Mouse (Mus musculus) megakaryocyte, embryonic 14.5 days (primary cell): ENCODE results near the gene Hlf. TPM values are rescaled to one million over a fixed set of nuclear protein-coding genes. Genes with fewer than 3 reads are reported as not detected.

Source experiments
- H3K27me3 ChIP-seq: replicated peaks from 2 replicates; pipeline ENCODE3; 2012; ENCODE audit warnings: inconsistent platforms
- H3K36me3 ChIP-seq: replicated peaks from 2 replicates; pipeline ENCODE3; 2012; ENCODE audit warnings: low read length, inconsistent platforms, mixed read lengths
- H3K4me1 ChIP-seq: 2 replicates; pipeline ENCODE4 v1.6.1; 2012; ENCODE audit warnings: inconsistent platforms
- H3K4me3 ChIP-seq: replicated peaks from 2 replicates; pipeline ENCODE3; 2012; ENCODE audit warnings: moderate library complexity, mild to moderate bottlenecking, inconsistent platforms
- H3K9me3 ChIP-seq: 2 replicates; pipeline ENCODE4 v1.6.1; 2012; ENCODE audit warnings: inconsistent platforms
- FLI1 ChIP-seq: IDR thresholded peaks from 2 replicates; pipeline ENCODE4 v1.6.1; 2012; ENCODE audit warnings: low read length, inconsistent platforms, mixed read lengths
- GATA1 ChIP-seq: IDR thresholded peaks from 3 replicates; pipeline ENCODE4 v1.6.1; 2012; ENCODE audit warnings: mixed read lengths, low read length, inconsistent platforms, borderline replicate concordance
- polyA plus RNA-seq: library from polyadenylated mRNA; stranded (reverse); fragments of >175 nt; gene quantifications from 2 replicates; pipeline ENCODE4 v1.2.3, GENCODE M21; 2012; ENCODE audit warnings: low replicate concordance; ENCODE audit not compliant: insufficient read depth

Hlf gene
- polyA plus RNA-seq, 1 experiment: 0.98 TPM

DNA sequence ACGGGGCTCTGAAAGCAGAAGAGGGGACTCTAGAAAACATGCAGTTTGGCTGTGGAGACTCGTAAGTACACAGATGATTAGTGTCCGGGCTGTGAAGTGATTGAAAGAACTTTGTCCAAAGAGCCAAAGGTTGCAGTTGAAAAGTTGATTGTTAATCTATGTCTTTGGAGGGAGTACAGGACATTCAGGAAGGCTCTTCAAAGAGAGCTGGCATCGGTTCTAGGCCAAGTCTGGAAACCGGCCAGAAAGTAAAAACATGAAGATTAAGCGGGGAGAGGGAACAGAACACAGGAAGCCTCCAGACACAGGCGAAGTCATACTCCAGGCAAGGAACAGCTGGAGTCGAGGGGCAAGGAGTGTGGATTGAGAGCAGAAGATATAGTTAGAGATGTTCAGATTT, 32.6 kb downstream of the Hlf start:
- H3K36me3 ChIP-seq: no peaks in the 10 kb centered on the region
- H3K4me3 ChIP-seq: no peak overlapping the region
- no peaks in the 10 kb centered on the region for H3K4me1 ChIP-seq
- H3K27me3 ChIP-seq: peaks cover 17% of the 10 kb centered on the region
- no peak for TF ChIP-seq GATA1
- TF ChIP-seq FLI1: no peak
- H3K9me3 ChIP-seq: no peaks in the 10 kb centered on the region

DNA sequence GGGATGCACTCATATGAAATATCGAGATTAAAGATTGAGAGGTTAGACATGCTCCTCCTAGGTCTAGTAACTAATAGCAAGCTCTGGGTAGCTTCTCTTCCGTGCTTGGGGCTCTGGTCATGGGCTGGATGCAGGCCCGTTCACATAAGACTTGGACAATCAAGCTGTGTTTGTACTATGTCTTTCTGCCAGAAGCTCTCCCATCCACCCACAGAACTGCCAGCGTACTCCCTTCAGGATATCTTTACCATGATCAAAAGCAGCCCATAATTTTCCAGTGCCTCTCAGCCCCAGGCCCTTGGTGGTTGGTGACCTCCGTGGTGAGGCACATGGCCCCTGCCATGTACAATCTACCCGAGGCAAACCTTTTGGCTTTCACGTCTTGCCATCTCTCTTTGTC, 33.3 kb downstream of the Hlf start:
- Histone ChIP-seq H3K9me3 (no peaks in the 10 kb centered on the region), H3K27me3 (peaks cover 19% of the 10 kb centered on the region), H3K36me3 (no peaks in the 10 kb centered on the region), H3K4me1 (no peaks in the 10 kb centered on the region), H3K4me3 (no peak overlapping the region)
- TF ChIP-seq FLI1 (no peak), GATA1 (no peak)

DNA sequence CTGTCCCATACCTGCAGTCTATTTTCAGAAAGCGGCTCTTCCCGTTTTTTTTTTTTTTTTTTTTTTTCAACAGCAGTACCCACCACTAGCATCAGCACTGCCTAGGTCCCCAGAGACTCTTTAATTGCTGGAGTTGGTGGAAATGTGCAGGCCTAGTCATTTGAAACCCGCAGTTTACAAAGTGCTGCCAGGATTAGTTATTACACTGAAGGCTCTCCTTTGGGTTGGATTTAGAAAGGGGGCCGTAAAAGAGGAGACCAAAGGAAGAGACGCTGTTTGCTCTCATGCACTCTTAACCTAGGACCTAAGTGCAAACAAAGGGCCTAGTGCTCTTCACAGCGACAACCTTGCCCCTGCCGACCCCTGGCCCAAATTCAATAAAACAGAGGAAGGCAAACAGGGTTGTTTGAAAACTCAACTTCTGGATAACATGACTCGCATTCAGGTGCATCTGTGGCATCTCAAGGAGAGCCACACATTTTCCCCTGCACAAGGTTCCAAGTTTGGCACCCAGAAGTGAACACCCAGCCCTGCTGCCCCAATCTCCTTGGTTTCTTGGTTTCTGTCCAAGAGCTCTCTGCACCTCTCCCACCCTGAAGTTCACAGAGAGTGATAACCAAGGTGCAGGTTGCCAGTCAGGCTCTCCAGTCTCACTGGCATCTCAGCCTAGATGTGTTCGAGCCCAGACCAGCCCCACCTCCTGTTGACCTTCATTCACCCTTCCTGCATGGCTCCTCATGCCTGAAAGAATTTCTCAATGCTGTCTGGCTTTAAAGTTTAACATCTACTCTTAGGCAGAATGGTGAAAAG, 34.0 kb downstream of the Hlf start:
- no peak for TF ChIP-seq GATA1
- TF ChIP-seq FLI1: no peak
- Histone ChIP-seq H3K9me3 (no peaks in the 10 kb centered on the region), H3K4me1 (no peaks in the 10 kb centered on the region), H3K27me3 (peaks cover 19% of the 10 kb centered on the region), H3K36me3 (no peaks in the 10 kb centered on the region), H3K4me3 (no peak overlapping the region)

DNA sequence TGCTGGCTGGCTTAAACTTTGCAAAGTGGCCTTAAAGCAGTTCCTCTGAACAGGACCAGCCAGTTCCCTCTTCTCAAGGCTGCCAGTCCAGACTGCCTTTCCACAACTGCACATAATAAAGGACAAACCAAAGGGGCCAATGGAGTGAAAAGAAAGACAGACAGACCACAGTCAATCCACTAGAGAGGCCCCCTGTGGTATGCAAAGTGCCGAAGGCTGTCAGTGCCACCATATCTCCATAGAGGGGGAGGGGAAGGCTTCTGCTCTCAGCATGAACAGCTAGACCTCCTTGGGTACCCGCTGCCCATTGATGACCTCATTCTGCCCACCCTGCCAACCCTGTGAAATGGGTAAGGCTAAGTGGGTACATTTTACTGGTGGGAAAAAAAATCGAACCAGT, 34.7 kb downstream of the Hlf start:
- Histone ChIP-seq H3K36me3 (no peaks in the 10 kb centered on the region), H3K4me1 (no peaks in the 10 kb centered on the region), H3K4me3 (no peak overlapping the region), H3K27me3 (peaks cover 19% of the 10 kb centered on the region), H3K9me3 (no peaks in the 10 kb centered on the region)
- TF ChIP-seq GATA1: no peak
- TF ChIP-seq FLI1: no peak

DNA sequence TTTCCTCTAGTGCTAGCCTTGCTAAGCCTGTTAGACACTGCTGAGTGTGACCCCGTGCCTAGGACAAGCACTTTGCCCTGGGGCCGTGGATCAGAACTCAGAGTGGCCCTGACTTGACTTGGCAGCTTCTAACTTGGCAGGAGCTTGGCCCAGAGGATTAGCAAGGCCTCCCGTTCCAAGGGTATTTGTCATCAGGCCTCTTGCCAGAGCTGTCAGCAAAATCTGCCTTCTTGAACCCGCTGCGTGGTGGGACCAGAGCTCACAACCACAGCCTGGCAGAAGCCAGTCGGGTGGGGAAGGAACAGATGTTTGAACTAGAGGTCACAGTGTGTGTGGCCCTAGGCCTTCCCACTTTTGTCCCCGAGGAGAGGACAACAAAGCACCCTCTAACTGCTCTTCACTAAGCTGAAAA, 35.4 kb downstream of the Hlf start:
- Histone ChIP-seq H3K4me3 (no peak overlapping the region), H3K36me3 (no peaks in the 10 kb centered on the region), H3K9me3 (no peaks in the 10 kb centered on the region), H3K4me1 (no peaks in the 10 kb centered on the region), H3K27me3 (peaks cover 19% of the 10 kb centered on the region)
- no peak for TF ChIP-seq FLI1
- no peak for TF ChIP-seq GATA1

DNA sequence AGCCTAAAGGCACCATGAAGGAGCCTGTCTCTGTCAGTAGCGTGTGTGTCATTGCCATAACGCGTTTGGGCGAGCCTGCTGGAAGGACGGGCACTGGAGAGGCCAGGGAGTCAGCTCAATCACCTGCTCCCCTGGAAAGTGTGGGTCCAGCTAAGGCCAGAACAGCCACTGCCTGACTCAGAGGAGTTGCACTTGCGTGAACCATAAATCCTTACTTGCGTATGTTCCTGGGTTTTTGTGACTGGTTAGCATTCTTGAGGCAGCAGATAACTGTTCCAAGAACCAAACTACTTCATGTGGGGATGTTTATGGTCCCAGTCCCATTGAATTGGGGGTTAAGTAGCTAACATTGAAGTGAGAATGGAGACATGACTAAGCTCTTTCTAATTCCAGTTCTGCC, 38.0 kb downstream of the Hlf start:
- Histone ChIP-seq H3K4me3 (no peak overlapping the region), H3K27me3 (peaks cover 13% of the 10 kb centered on the region), H3K4me1 (no peaks in the 10 kb centered on the region), H3K9me3 (no peaks in the 10 kb centered on the region), H3K36me3 (no peaks in the 10 kb centered on the region)
- TF ChIP-seq FLI1 (no peak), GATA1 (no peak)

DNA sequence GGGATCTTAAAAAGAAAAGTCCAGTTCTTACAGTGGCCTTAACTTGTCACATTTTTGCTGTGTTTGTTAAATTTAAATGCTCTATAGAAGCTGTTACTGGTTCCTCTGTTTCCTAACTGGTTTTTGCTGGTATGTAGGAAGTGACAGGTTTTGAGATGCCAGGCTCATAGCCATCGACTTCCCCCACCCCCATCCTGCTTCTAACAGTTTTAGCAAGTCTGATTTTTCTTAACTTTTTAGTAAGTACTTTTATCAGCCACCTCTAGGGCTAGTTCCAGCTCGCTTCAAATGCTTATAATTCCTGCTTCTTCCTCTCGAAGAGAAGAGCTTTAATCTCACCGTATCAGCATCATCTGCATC, 40.6 kb downstream of the Hlf start:
- Histone ChIP-seq H3K9me3 (peaks cover 9% of the 10 kb centered on the region), H3K4me1 (no peaks in the 10 kb centered on the region), H3K4me3 (no peak overlapping the region), H3K27me3 (peaks cover 12% of the 10 kb centered on the region), H3K36me3 (no peaks in the 10 kb centered on the region)
- TF ChIP-seq GATA1 (no peak), FLI1 (no peak)

DNA sequence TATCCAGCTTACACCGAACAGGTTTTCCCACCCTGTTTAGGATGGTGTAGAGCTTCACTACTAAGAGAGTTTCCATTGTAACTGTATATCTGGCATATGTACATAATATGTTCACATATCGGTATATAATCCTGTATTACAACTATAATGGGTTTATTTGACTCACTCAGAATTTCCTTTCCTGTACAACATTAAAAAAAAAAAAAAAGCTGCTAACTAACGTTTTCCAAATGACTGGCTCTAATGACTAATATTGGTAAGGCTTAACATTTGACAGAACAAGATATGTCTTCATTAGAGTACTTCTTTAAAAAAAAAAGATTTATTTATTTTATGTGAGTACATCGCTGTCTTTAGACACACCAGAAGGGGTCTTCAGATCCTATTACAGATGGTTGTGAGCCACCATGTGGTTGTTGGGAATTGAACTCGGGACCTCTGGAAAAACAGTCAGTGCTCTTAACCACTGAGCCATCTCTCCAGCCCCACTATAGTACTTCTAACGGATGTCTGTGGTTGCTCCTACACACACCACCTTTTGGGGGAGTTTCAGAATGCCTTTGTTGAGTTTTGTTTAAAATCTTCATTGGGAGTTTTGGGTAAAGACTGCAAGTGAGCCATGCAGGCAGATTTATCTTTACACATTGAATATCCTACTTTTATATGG, 41.1 kb downstream of the Hlf start:
- Histone ChIP-seq H3K36me3 (no peaks in the 10 kb centered on the region), H3K27me3 (peaks cover 10% of the 10 kb centered on the region), H3K9me3 (peaks cover 9% of the 10 kb centered on the region), H3K4me3 (no peak overlapping the region), H3K4me1 (no peaks in the 10 kb centered on the region)
- TF ChIP-seq FLI1: no peak
- TF ChIP-seq GATA1: no peak

DNA sequence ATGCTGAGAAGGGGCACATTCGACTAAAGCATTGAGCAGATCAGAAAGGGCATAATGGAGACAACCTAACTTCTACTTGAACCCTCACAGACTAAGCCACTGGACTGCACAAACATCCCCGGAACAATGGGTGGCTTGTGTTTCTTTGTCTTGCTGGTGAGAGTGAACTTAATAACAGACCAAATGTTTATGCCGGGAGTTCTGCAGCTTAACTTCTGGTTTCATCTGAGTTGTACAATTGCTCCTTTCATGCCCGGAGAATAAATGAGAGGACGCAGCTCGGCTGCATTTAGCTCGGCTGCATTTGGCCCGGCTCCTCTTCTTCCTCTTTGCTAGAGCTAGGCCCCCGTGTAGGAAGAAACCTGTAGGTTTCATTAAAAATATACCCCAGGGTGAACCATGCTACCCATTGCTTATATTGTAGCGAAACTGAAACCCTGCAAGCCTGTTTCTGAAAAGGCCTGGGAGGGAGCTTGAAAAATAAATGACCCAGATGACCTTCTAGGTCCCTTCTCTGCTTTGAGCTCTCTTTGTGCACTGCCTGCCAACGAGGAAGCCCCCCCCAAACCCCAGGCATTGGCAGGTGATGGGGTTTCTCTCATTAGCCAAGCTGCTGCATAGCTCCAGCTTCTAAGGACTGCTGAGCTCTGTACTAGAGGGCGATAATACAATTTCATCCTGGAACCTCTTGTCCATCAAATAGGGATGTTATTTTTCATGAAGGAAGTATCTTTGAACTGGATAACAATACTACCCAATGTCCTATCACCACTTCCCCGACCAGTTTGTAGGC, 42.8 kb downstream of the Hlf start:
- no peaks in the 10 kb centered on the region for H3K36me3 ChIP-seq
- peaks cover 4% of the 10 kb centered on the region; the same call in 1 of the 2 replicates for H3K4me1 ChIP-seq
- no peak overlapping the region for H3K4me3 ChIP-seq
- TF ChIP-seq FLI1 (no peak), GATA1 (no peak)
- H3K27me3 ChIP-seq: peaks cover 2% of the 10 kb centered on the region
- H3K9me3 ChIP-seq: peaks cover 9% of the 10 kb centered on the region

DNA sequence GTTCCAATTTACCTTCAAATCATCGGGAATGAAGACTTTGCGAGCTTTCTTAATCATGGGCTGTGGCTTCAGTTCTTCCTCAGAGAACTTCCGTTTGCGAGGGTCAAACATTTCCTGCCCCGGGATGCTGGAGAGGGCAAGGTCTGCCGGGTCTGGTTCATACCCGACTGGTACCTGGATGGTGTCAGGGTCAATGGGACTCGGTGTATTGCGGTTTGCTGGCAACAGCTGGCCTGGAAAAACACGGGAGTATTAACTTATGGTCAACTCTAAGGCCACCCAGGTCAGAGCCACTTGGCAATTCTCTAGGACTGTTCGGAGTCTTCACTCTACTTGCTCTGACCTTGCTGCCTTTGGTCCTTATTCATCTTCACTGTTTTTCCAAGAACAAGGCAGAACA, 44.9 kb downstream of the Hlf start:
- H3K9me3 ChIP-seq: peaks cover 9% of the 10 kb centered on the region
- H3K27me3 ChIP-seq: no peaks in the 10 kb centered on the region
- H3K4me1 ChIP-seq: peaks cover 4% of the 10 kb centered on the region; the same call in 1 of the 2 replicates
- H3K4me3 ChIP-seq: no peak overlapping the region
- TF ChIP-seq FLI1 (no peak), GATA1 (no peak)
- no peaks in the 10 kb centered on the region for H3K36me3 ChIP-seq

DNA sequence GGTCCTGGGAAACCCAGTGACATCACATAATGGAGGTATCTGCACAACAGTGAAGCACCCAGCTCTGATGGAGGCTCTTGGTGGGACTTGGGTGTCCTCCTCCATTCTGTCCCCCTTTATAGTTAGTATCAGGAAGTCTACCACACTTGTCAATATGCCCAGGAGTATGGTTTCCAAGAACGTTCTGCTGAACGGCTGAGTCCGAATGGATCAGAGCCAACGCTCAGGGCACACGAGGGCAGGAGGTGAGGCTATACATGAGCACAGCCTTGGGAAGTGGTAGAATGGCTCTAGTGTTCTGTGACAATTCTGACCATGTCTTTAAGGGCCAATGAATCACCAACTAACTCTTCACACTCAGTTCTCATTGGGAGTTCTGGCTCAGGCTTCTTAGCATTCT, 47.8 kb downstream of the Hlf start:
- peaks cover 4% of the 10 kb centered on the region; the same call in 1 of the 2 replicates for H3K4me1 ChIP-seq
- H3K9me3 ChIP-seq: peaks cover 9% of the 10 kb centered on the region
- no peak overlapping the region for H3K4me3 ChIP-seq
- no peaks in the 10 kb centered on the region for H3K36me3 ChIP-seq
- no peaks in the 10 kb centered on the region for H3K27me3 ChIP-seq
- TF ChIP-seq GATA1 (no peak), FLI1 (no peak)
